Mouse (Mus musculus): ENCODE results near the gene Gm10217. TPM values are rescaled to one million over a fixed set of nuclear protein-coding genes. Genes with fewer than 3 reads are reported as not detected.

Gene Gm10217
- not detected for total RNA-seq (2021)
- long read RNA-seq, experiment 1, result 0 reads
- long read RNA-seq, experiment 2, result 0 reads

GRCm38 (mm10) chr8:9863951-9864350 lies at the start of gene Gm10217:
Gene Gm10217 (plus strand): TSS chr8:9864251.
- no peak for DNase-seq

GRCm38 (mm10) chr8:9824770-9825169 lies 39.3 kb upstream of the Gm10217 start:
- no peak for DNase-seq

GRCm38 (mm10) chr8:9840257-9840656 lies 23.8 kb upstream of the Gm10217 start:
- DNase-seq, result no peak

GRCm38 (mm10) chr8:9859286-9859685 lies 4.8 kb upstream of the Gm10217 start:
- no peak for DNase-seq

GRCm38 (mm10) chr8:9860539-9861203 lies 3.4 kb upstream of the Gm10217 start:
- no peak for DNase-seq

GRCm38 (mm10) chr8:9865150-9865549 lies 1.1 kb downstream of the Gm10217 start:
- DNase-seq, result no peak

GRCm38 (mm10) chr8:9868094-9868493 lies 4.0 kb downstream of the Gm10217 start:
- no peak for DNase-seq

- DNase-seq, result no peak
Measured at GRCm38 (mm10) chr8:9876241-9876640, 12.2 kb downstream of the Gm10217 start.

- no peak for DNase-seq
Measured at GRCm38 (mm10) chr8:9879921-9880320, 15.9 kb downstream of the Gm10217 start.

- no peak for DNase-seq
Measured at GRCm38 (mm10) chr8:9886714-9887113, 22.7 kb downstream of the Gm10217 start.

- DNase-seq, result no peak
Measured at GRCm38 (mm10) chr8:9899199-9899598, 35.1 kb downstream of the Gm10217 start.

- no peak for DNase-seq
Measured at GRCm38 (mm10) chr8:9899673-9900072, 35.6 kb downstream of the Gm10217 start.

Other genes starting within 250 kb of the Gm10217 start
- 1 to 10 TPM; 8.8 to 9.8 TPM for gene Fam155a, start 93.1 kb upstream of the Gm10217 start, total RNA-seq (2021)
- gene Lig4, start 113.4 kb downstream of the Gm10217 start, total RNA-seq (2021), result 1 to 10 TPM; 4.9 to 5.0 TPM
- gene Abhd13, start 113.5 kb downstream of the Gm10217 start, total RNA-seq (2021), result 10 to 100 TPM; 17.9 to 18.1 TPM
- 1 to 10 TPM; 2.3 to 4.5 TPM for gene Tnfsf13b, start 142.2 kb downstream of the Gm10217 start, total RNA-seq (2021)